Mouse (Mus musculus) heart, embryonic 10.5 days (tissue): ENCODE results near the gene E2f7. TPM values are rescaled to one million over a fixed set of nuclear protein-coding genes. Genes with fewer than 3 reads are reported as not detected.

Experiments used
- DNase-seq: peaks from one replicate; pipeline ENCODE4 v3.0.0-alpha.2; 2017; ENCODE audit warnings: low spot score
- H3K27ac ChIP-seq: fragments of 300-500 bp; sonication (generic); 2 replicates; pipeline ENCODE4 v1.5.1; 2016; ENCODE audit warnings: mild to moderate bottlenecking
- H3K27me3 ChIP-seq: fragments of 300-500 bp; sonication (generic); 2 replicates; pipeline ENCODE4 v1.6.1; 2016; ENCODE audit warnings: mild to moderate bottlenecking; ENCODE audit not compliant: poor library complexity, insufficient read depth, severe bottlenecking
- H3K36me3 ChIP-seq: fragments of 300-500 bp; sonication (generic); 2 replicates; pipeline ENCODE4 v1.6.1; 2016; ENCODE audit warnings: mild to moderate bottlenecking, moderate library complexity
- H3K4me1 ChIP-seq: fragments of 300-500 bp; sonication (generic); 2 replicates; pipeline ENCODE4 v1.6.1; 2016; ENCODE audit warnings: mild to moderate bottlenecking
- H3K4me3 ChIP-seq: fragments of 300-500 bp; sonication (generic); 2 replicates; pipeline ENCODE4 v1.5.1; 2016; ENCODE audit warnings: mild to moderate bottlenecking, moderate library complexity
- H3K9me3 ChIP-seq: fragments of 300-500 bp; sonication (generic); 2 replicates; pipeline ENCODE4 v1.6.1; 2016; ENCODE audit warnings: mild to moderate bottlenecking, moderate library complexity
- WGBS: fragments of 180-500 bp; shearing (Covaris S2); methylation state at CpG from one replicate; pipeline ENCODE4 v1.1.7; 2016; 5-methylcytosine and 5-hydroxymethylcytosine counted together
- polyA plus RNA-seq: library from polyadenylated mRNA; unstranded; fragments of >200 nt; fragmentation: Nextera tagmentation; extraction: Ambion mirVana; gene quantifications from 2 replicates; pipeline ENCODE4 v1.2.1, GENCODE M21; 2016

The E2f7 gene
- polyA plus RNA-seq, 1 experiment from 2014 or later = 32.4 TPM

GRCm38 (mm10) chr10:110811862-110812225, 66.6 kb downstream of the E2f7 start:
- no peaks in the 10 kb centered on the region for H3K36me3 ChIP-seq
- H3K9me3 ChIP-seq = no peaks in the 10 kb centered on the region
- H3K4me1 ChIP-seq = peaks cover 4% of the 10 kb centered on the region; the same call in 1 of the 2 replicates
- H3K4me3 ChIP-seq = no peak overlapping the region
- no peak overlapping the region for H3K27ac ChIP-seq
- WGBS = 54% methylated on average over 2 of the region's 2 CpGs
- no peak for DNase-seq
- no peaks in the 10 kb centered on the region for H3K27me3 ChIP-seq

GRCm38 (mm10) chr10:110821139-110821538, 75.9 kb downstream of the E2f7 start:
- Histone ChIP-seq H3K9me3 (no peaks in the 10 kb centered on the region), H3K27ac (no peak overlapping the region), H3K4me1 (no peaks in the 10 kb centered on the region), H3K27me3 (no peaks in the 10 kb centered on the region), H3K4me3 (no peak overlapping the region), H3K36me3 (no peaks in the 10 kb centered on the region)
- WGBS = 73% methylated on average over 11 of the region's 11 CpGs
- no peak for DNase-seq

GRCm38 (mm10) chr10:110821692-110822091, 76.5 kb downstream of the E2f7 start:
- Histone ChIP-seq H3K27me3 (no peaks in the 10 kb centered on the region), H3K36me3 (no peaks in the 10 kb centered on the region), H3K9me3 (no peaks in the 10 kb centered on the region), H3K4me3 (no peak overlapping the region), H3K4me1 (no peaks in the 10 kb centered on the region), H3K27ac (no peak overlapping the region)
- 83% methylated on average over 3 of the region's 3 CpGs for WGBS
- DNase-seq = no peak

DNA sequence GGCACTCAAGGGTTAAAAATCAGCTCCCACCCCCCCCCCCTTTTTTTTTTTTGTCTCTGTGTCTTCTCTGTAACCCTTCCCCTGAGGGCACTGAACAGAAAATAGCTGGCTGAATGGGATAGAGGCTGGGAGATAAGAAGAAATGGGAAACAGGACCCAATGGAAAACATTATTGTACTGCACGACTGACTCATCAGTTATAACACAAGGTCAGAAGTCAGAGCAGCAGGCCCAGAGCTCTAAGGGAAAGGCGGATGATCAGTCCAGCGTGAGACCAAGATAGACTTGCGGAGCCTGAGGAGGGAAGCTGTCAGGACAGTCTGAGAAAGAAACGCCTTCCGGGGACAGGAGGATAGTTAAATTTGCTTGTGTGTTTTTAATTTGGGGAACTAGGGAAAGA, 87.1 kb downstream of the E2f7 start:
- WGBS = 7% methylated on average over 6 of the region's 6 CpGs
- peaks cover 19% of the 10 kb centered on the region; the same call in 1 of the 2 replicates for H3K4me1 ChIP-seq
- no peaks in the 10 kb centered on the region for H3K27me3 ChIP-seq
- H3K36me3 ChIP-seq = no peaks in the 10 kb centered on the region
- H3K27ac ChIP-seq = peak overlapping the region; percentile 11; the same call in 1 of the 2 replicates
- no peak overlapping the region for H3K4me3 ChIP-seq
- no peaks in the 10 kb centered on the region for H3K9me3 ChIP-seq
- DNase-seq = no peak

GRCm38 (mm10) chr10:110835115-110835806, 90.0 kb downstream of the E2f7 start:
- Histone ChIP-seq H3K27ac (no peak overlapping the region), H3K4me1 (peaks cover 19% of the 10 kb centered on the region; the same call in 1 of the 2 replicates), H3K36me3 (no peaks in the 10 kb centered on the region), H3K9me3 (no peaks in the 10 kb centered on the region), H3K27me3 (no peaks in the 10 kb centered on the region), H3K4me3 (no peak overlapping the region)
- DNase-seq = no peak
- WGBS = 73% methylated on average over 6 of the region's 6 CpGs

Other genes starting within 250 kb of the E2f7 start
- 400 and 430 TPM in 2 replicates for gene Csrp2, start 174.3 kb downstream of the E2f7 start, polyA plus RNA-seq